Mouse (Mus musculus): ENCODE data around the gene Jmjd1c. TPM values are rescaled to one million over a fixed set of nuclear protein-coding genes. Genes with fewer than 3 reads are reported as not detected.

Gene Jmjd1c
- polyA plus RNA-seq, 1 experiment from 2014 or later, result 33.5 TPM

GRCm38 (mm10) chr10:67291087-67291486 is 195.2 kb downstream of the Jmjd1c start:
- Histone ChIP-seq H3K9ac (no peak overlapping the region), H3K27me3 (no peaks in the 10 kb centered on the region), H3K4me1 (replicated peaks) (peaks cover 23% of the 10 kb centered on the region), H3K9me3 (replicated peaks) (no peaks in the 10 kb centered on the region), H3K4me3 (no peak overlapping the region), H3K36me3 (no peaks in the 10 kb centered on the region), H3K27ac (no peak overlapping the region), H3K4me2 (no peak overlapping the region)
- WGBS, result 31% methylated on average over 8 of the region's 8 CpGs
- ATAC-seq (replicated peaks; ENCODE audit: insufficient number of reproducible peaks, insufficient read depth, low FRiP score, low read depth), result no peak

GRCm38 (mm10) chr10:67295331-67295730 is 199.4 kb downstream of the Jmjd1c start:
- Histone ChIP-seq H3K9me3 (replicated peaks) (no peaks in the 10 kb centered on the region), H3K36me3 (no peaks in the 10 kb centered on the region), H3K27ac (no peak overlapping the region), H3K4me1 (replicated peaks) (peaks cover 13% of the 10 kb centered on the region), H3K4me3 (no peak overlapping the region), H3K27me3 (no peaks in the 10 kb centered on the region), H3K9ac (no peak overlapping the region), H3K4me2 (no peak overlapping the region)
- 72% methylated on average over 5 of the region's 5 CpGs for WGBS
- ATAC-seq (replicated peaks; ENCODE audit: insufficient number of reproducible peaks, insufficient read depth, low FRiP score, low read depth), result no peak

- no peak overlapping the region for H3K9ac ChIP-seq
- H3K36me3 ChIP-seq, result no peaks in the 10 kb centered on the region
- H3K4me2 ChIP-seq, result no peak overlapping the region
- H3K4me1 ChIP-seq (replicated peaks), result peaks cover 7% of the 10 kb centered on the region
- 39% methylated on average over 7 of the region's 7 CpGs for WGBS
- no peaks in the 10 kb centered on the region for H3K9me3 ChIP-seq (replicated peaks)
- no peak overlapping the region for H3K27ac ChIP-seq
- H3K27me3 ChIP-seq, result no peaks in the 10 kb centered on the region
- no peak for ATAC-seq (replicated peaks; ENCODE audit: insufficient number of reproducible peaks, insufficient read depth, low FRiP score, low read depth)
- no peak overlapping the region for H3K4me3 ChIP-seq
Observed at GRCm38 (mm10) chr10:67295938-67296466, 200.1 kb downstream of the Jmjd1c start.

- WGBS, result 78% methylated on average over 8 of the region's 8 CpGs
- Histone ChIP-seq H3K4me2 (no peak overlapping the region), H3K36me3 (no peaks in the 10 kb centered on the region), H3K27me3 (no peaks in the 10 kb centered on the region), H3K4me3 (no peak overlapping the region), H3K4me1 (replicated peaks) (peaks cover 5% of the 10 kb centered on the region; the same call in 1 of the 2 replicates), H3K27ac (no peak overlapping the region), H3K9ac (no peak overlapping the region), H3K9me3 (replicated peaks) (no peaks in the 10 kb centered on the region)
- no peak for ATAC-seq (replicated peaks; ENCODE audit: insufficient number of reproducible peaks, insufficient read depth, low FRiP score, low read depth)
Observed at GRCm38 (mm10) chr10:67296482-67297152, 200.7 kb downstream of the Jmjd1c start.

- 75% methylated on average over 17 of the region's 17 CpGs for WGBS
- no peak overlapping the region for H3K27ac ChIP-seq
- no peak overlapping the region for H3K9ac ChIP-seq
- no peaks in the 10 kb centered on the region for H3K27me3 ChIP-seq
- H3K9me3 ChIP-seq (replicated peaks), result no peaks in the 10 kb centered on the region
- H3K4me2 ChIP-seq, result no peak overlapping the region
- peaks cover 5% of the 10 kb centered on the region; the same call in 1 of the 2 replicates for H3K4me1 ChIP-seq (replicated peaks)
- no peaks in the 10 kb centered on the region for H3K36me3 ChIP-seq
- H3K4me3 ChIP-seq, result no peak overlapping the region
- no peak for ATAC-seq (replicated peaks; ENCODE audit: insufficient number of reproducible peaks, insufficient read depth, low FRiP score, low read depth)
Observed at GRCm38 (mm10) chr10:67297175-67297855, 201.4 kb downstream of the Jmjd1c start.

- Histone ChIP-seq H3K4me2 (no peak overlapping the region), H3K36me3 (no peaks in the 10 kb centered on the region), H3K4me1 (replicated peaks) (peaks cover 5% of the 10 kb centered on the region; the same call in 1 of the 2 replicates), H3K27ac (no peak overlapping the region), H3K9ac (no peak overlapping the region), H3K4me3 (no peak overlapping the region), H3K9me3 (replicated peaks) (no peaks in the 10 kb centered on the region), H3K27me3 (no peaks in the 10 kb centered on the region)
- ATAC-seq (replicated peaks; ENCODE audit: insufficient number of reproducible peaks, insufficient read depth, low FRiP score, low read depth), result no peak
- WGBS, result 55% methylated on average over 5 of the region's 5 CpGs
Observed at GRCm38 (mm10) chr10:67298856-67299255, 202.9 kb downstream of the Jmjd1c start.

- H3K4me2 ChIP-seq, result no peak overlapping the region
- no peak overlapping the region for H3K27ac ChIP-seq
- no peaks in the 10 kb centered on the region for H3K36me3 ChIP-seq
- H3K4me3 ChIP-seq, result no peak overlapping the region
- ATAC-seq (replicated peaks; ENCODE audit: insufficient number of reproducible peaks, insufficient read depth, low FRiP score, low read depth), result no peak
- no peak overlapping the region for H3K9ac ChIP-seq
- no peaks in the 10 kb centered on the region for H3K9me3 ChIP-seq (replicated peaks)
- WGBS, result 76% methylated on average over 4 of the region's 4 CpGs
- peaks cover 5% of the 10 kb centered on the region; the same call in 1 of the 2 replicates for H3K4me1 ChIP-seq (replicated peaks)
- no peaks in the 10 kb centered on the region for H3K27me3 ChIP-seq
Observed at GRCm38 (mm10) chr10:67299285-67299684, 203.4 kb downstream of the Jmjd1c start.

- Histone ChIP-seq H3K4me1 (replicated peaks) (peaks cover 5% of the 10 kb centered on the region; the same call in 1 of the 2 replicates), H3K27ac (no peak overlapping the region), H3K36me3 (no peaks in the 10 kb centered on the region), H3K4me3 (no peak overlapping the region), H3K27me3 (no peaks in the 10 kb centered on the region), H3K9ac (no peak overlapping the region), H3K4me2 (no peak overlapping the region), H3K9me3 (replicated peaks) (no peaks in the 10 kb centered on the region)
- WGBS, result 84% methylated on average over 6 of the region's 6 CpGs
- ATAC-seq (replicated peaks; ENCODE audit: insufficient number of reproducible peaks, insufficient read depth, low FRiP score, low read depth), result no peak
Observed at GRCm38 (mm10) chr10:67301046-67301445, 205.1 kb downstream of the Jmjd1c start.

- Histone ChIP-seq H3K27ac (no peak overlapping the region), H3K27me3 (no peaks in the 10 kb centered on the region), H3K4me3 (no peak overlapping the region), H3K36me3 (no peaks in the 10 kb centered on the region), H3K4me1 (replicated peaks) (peaks cover 2% of the 10 kb centered on the region; the same call in 1 of the 2 replicates), H3K4me2 (no peak overlapping the region), H3K9ac (no peak overlapping the region), H3K9me3 (replicated peaks) (no peaks in the 10 kb centered on the region)
- WGBS, result 40% methylated on average over 2 of the region's 2 CpGs
- no peak for ATAC-seq (replicated peaks; ENCODE audit: insufficient number of reproducible peaks, insufficient read depth, low FRiP score, low read depth)
Observed at GRCm38 (mm10) chr10:67302340-67302739, 206.4 kb downstream of the Jmjd1c start.

All from heart, embryonic 15.5 days (tissue).